Mouse (Mus musculus) adrenal gland (tissue): Measurements from ENCODE around the gene Ube2h.

Experiments used
- intact Hi-C: fragments of 180-260 bp; cut with DNase I; formaldehyde crosslinking; loops from one replicate; pipeline ENCODE4 v1.15.1; 2025

The Ube2h gene

GRCm38 (mm10) chr6:30205180-30205538, 99.2 kb downstream of the Ube2h start:
- intact Hi-C loops, result loop anchor here (5.0 to 10.0 kb wide), 3 partner anchors 110 to 350 kb away; no protein-coding TSS in a partner anchor

GRCm38 (mm10) chr6:30204383-30205179, 99.8 kb downstream of the Ube2h start:
- intact Hi-C loops, result loop anchor here (5.0 to 10.0 kb wide), 3 partner anchors 110 to 350 kb away; no protein-coding TSS in a partner anchor

DNA sequence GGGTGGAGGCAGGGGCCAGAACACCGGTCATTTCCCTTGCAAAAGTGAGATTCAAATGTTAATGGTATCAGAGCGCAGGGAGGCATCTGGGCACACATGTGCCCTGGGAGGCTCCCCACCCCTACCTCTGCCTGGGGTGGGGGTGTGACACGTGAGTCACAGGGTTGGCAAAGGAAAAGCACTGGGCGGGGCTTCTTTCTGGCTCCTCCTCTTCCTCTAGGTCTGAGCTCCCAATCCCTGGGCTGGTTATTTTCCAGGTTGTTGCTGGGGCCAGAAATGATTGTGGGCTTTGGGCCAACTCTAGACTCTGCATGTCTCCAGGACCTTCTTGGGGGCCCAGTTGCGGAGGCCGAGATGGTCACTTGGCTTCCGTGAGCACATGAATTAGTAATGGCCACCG, 108.2 kb downstream of the Ube2h start:
- intact Hi-C loops, result no loop called here

DNA sequence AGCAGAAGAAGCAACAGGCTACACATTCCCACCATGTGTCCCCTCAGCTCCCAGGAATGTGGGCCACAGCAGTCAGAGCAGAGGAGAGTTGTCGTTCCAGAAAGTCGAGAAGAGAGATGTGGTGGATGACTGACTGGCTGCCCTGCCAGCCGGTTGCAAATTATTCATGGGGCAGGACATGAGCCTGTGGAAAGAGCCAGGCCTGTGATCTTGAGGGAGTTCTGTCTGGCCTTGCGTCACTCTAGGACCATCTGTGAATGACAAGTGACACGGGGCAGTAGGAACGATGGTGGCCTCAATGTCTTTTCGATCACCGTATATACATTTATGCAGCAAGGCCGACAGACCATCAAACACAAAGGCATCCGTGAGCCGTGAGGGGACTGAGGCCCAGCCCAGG, 108.7 kb downstream of the Ube2h start:
- intact Hi-C loops, result no loop called here

GRCm38 (mm10) chr6:30183624-30184023, 120.7 kb downstream of the Ube2h start:
- intact Hi-C loops, result no loop called here

GRCm38 (mm10) chr6:30182038-30182437, 122.3 kb downstream of the Ube2h start:
- intact Hi-C loops, result no loop called here

GRCm38 (mm10) chr6:30180321-30180720, 124.0 kb downstream of the Ube2h start:
- intact Hi-C loops, result no loop called here

- intact Hi-C loops, result no loop called here
Measured at GRCm38 (mm10) chr6:30179046-30179445, 125.3 kb downstream of the Ube2h start.

- intact Hi-C loops, result no loop called here
Measured at GRCm38 (mm10) chr6:30178023-30178639, 126.2 kb downstream of the Ube2h start.

- intact Hi-C loops, result no loop called here
Measured at GRCm38 (mm10) chr6:30177305-30177704, 127.0 kb downstream of the Ube2h start.

DNA sequence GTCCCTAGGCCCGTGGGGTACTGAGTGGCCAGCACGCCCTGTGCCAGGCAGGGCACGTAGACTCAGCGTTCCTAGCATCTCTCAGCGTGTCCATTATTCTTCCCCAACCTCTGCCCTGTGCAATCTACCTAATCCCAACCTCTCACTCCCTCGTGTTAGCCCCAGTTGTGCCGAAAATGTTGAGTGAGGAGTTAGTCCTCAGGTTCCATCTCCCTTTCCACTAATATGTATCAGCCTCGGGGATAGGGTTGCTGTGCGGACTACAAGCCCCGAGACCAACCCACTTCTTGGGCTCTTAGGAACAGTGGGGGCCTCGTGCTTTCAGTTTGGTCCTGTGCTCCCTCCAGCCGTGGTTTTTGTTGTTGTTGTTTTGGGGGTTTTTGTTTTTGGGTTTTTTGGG, 127.8 kb downstream of the Ube2h start:
- intact Hi-C loops, result no loop called here

DNA sequence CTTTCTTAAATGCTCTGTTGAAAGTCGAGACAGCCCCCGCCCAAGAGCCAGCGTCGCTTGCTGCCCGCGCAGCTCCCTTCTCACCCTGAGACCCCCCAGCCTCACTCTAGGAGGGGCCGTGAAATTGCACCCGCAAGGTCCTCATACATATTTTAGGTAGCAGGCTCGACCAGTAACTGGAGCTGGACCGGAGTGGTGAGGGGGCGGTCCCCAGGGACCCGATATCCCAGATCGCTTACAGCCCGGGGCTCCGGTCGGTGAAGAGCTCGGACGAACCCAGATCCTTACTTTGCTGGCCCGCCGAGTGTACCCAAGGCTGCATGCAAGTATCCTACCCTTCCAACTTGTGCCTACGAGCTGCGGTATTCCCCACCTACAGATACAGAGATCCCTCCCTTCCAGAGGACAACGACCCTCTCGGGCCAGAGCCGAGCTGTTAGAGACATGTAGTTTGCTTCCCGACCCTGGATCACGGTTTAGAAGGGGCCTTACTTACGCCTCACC, 128.4 kb downstream of the Ube2h start:
- intact Hi-C loops, result no loop called here

- intact Hi-C loops, result no loop called here
Measured at GRCm38 (mm10) chr6:30175225-30175917, 129.0 kb downstream of the Ube2h start.

DNA sequence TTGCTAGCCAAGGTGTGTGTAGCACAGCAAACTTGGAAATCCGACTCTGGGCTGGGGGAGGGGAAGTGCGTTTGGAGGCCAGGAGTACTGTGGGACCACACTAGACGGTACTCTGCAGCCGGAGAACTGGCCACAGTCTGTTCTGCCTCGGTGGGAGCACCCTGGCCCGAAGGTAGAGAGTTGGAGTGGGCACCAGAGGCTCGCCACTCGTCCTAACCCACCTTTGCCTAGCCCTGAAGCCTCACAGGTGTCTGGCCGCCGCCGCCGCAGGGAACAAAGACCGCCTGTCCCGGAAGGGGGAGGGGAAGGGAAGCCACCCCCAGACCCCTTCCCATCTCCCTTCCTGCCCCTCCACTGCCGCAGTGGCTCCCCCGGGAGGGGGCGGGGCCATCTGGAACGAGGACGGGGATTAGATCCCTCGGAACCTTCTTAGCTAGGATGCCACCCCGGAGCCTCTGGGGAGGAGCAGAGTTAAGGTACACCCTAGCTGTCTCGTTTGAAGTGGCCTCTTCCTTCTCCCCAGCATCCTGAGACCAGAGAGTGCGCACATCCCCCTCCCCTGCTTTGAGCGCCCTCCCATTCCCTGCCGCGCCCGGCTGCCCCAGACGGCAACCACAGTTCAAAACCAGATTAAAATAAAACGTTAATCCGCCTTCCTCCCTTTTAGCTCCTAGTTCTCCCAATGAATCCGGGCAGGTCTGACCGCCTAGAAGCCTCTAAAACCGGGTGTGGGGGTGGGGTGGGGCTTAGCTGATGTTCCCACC, 129.7 kb downstream of the Ube2h start:
- intact Hi-C loops, result no loop called here

DNA sequence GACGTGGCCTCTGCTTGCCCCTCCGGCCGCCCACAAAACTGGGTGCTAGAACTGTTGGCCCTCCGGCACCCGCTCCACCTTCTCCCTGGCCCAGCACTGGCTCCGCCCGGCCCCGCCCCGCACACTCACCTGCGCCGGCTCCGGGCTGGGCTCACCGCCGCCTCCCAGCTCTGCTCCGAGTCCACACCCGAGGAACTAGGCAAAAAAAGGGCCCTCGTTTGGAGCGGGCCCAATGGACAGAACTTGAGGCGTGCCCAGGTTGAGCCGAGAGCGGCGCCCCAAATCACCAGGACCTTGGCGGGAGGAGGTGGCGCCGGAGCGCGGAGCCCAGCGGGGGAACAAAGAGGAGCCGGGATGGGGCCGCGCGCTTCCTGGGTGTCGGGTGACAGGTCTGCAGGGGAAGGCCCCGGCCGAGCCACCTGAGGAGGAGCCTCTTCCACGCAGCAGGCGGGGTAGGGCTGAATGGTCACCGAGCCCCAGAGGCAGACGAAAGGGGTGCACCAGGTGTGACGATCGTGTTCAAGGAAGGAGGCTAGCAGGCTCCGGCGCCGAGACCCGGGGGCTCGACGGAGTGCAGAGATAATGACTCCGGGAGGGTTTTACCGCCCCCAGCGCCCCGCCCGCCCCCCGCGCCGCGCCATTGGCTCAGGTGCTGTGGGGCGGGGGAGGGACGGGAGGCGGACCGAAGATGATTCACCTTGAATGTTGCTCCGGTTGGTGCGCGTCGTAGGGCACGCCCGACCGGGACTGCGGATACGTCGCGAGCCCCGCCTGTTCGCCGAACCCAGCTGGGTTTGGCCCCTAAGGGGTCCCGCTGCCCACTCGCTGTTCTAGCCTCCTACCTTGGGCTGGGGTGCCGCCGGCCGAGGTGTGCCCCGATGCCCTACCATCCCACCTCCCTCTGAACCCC, 130.5 kb downstream of the Ube2h start:
- intact Hi-C loops, result no loop called here

GRCm38 (mm10) chr6:30172820-30173550, 131.4 kb downstream of the Ube2h start:
- intact Hi-C loops, result no loop called here

- intact Hi-C loops, result no loop called here
Measured at GRCm38 (mm10) chr6:30172441-30172819, 131.9 kb downstream of the Ube2h start.

- intact Hi-C loops, result no loop called here
Measured at GRCm38 (mm10) chr6:30171967-30172366, 132.4 kb downstream of the Ube2h start.

DNA sequence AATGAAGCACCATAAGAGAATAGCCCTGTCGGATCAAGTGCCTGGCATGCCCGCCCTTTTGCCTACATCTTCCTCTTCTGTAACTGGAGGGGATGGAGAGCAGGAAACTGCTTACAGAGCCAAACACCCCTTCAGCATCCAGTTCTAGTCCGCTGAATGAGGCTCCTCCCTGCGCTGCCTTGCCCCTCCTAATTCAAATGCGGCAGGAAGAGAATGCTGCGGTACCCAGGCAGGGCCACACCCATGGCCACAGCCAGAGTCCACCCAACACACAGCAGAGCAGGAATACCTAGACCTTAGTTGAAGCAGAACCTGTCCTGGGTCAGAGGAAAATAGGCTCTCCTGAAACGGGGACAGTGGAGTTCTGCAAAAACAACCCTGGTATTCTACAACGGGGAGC, 133.1 kb downstream of the Ube2h start:
- intact Hi-C loops, result no loop called here

- intact Hi-C loops, result no loop called here
Measured at GRCm38 (mm10) chr6:30169148-30169547, 135.2 kb downstream of the Ube2h start.
